8 mouse cellular contexts compared by ENCODE assay signal in the genomic region with DNA sequence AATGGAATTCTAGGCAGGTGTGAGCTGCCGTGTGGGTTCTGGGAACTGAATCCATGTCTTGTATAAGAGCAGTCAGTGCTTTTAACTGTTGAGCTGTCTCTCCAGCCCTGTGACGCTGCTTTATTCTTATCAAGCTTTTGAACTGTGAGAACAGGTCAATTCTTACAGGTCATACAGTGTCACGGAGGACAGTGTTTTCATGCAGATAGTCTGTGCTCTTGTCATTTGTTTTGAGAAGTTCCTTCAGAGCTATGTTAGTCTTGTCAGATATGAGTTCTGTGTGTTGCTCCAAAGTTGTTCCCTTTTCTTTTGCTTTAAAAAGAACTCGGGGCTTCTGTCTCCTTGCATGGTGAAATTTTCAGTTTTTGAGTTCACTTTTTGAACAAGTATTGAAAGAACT. TPM values are rescaled to one million over a fixed set of nuclear protein-coding genes. Genes with fewer than 3 reads are reported as not detected.
DNase-seq lines count a peak whose midpoint lies in the region; ATAC-seq and TF ChIP-seq lines count a peak whose summit lies in the region.

No protein-coding gene starts in this region.

- peaks cover 2 to 17% of the 10 kb centered on the region in 2 experiments; a peak in 3 of 4 replicates for H3K4me1 ChIP-seq in heart, embryonic 14.5 days (ENCODE audit: control insufficient read depth in 2 of 2, insufficient read depth in 2 of 2, low read length in 2 of 2)
- H3K4me1 ChIP-seq in G1E (ENCODE audit: insufficient read depth, low read depth, low read length), result peaks cover 28% of the 10 kb centered on the region
- H3K4me1 ChIP-seq in forebrain, embryonic 14.5 days (ENCODE audit: control insufficient read depth, insufficient read depth, low read length), result peaks cover 14% of the 10 kb centered on the region
- H3K4me1 ChIP-seq in liver, postnatal 0 days (ENCODE audit: insufficient read depth), result peaks cover 15% of the 10 kb centered on the region
- H3K4me1 ChIP-seq in cerebellum, adult 2 months (ENCODE audit: control insufficient read depth, insufficient read depth, low read length), result peaks cover 5% of the 10 kb centered on the region

- peak overlapping the region; percentile 88 for H3K4me2 ChIP-seq in heart, embryonic 14.5 days (ENCODE audit: low read length)
- peak overlapping the region; percentile 70 for H3K4me2 ChIP-seq in forebrain, embryonic 14.5 days (ENCODE audit: low read length)
- H3K4me2 ChIP-seq in liver, postnatal 0 days (ENCODE audit: low read depth, low read length), result peak overlapping the region; percentile 68

- TF ChIP-seq CTCF in G1E (IDR thresholded peaks at IDR 0.05; ENCODE audit: low read depth, low read length), result no peak
- no peak for TF ChIP-seq CTCF in liver, postnatal 0 days (IDR thresholded peaks at IDR 0.05; ENCODE audit: low read depth)
- TF ChIP-seq CTCF in cerebellum, adult 2 months (IDR thresholded peaks at IDR 0.05; ENCODE audit: borderline replicate concordance, insufficient read depth, low read depth, low read length), result no peak

- intact Hi-C loops in heart, postnatal 25 days (cut with DNase I), result no loop called here

- no peaks in the 10 kb centered on the region for H3K36me3 ChIP-seq in heart, embryonic 14.5 days (ENCODE audit: control insufficient read depth, insufficient read depth, low read length)
- peaks cover 2% of the 10 kb centered on the region for H3K36me3 ChIP-seq in G1E (replicated peaks)
- no peaks in the 10 kb centered on the region for H3K36me3 ChIP-seq in forebrain, embryonic 14.5 days (ENCODE audit: control insufficient read depth, insufficient read depth, low read length)
- no peaks in the 10 kb centered on the region for H3K36me3 ChIP-seq in liver, postnatal 0 days (replicated peaks; ENCODE audit: insufficient read depth, low read length)

- no peaks in the 10 kb centered on the region for H3K9me3 ChIP-seq in heart, embryonic 14.5 days (ENCODE audit: control insufficient read depth, low read length)
- no peaks in the 10 kb centered on the region for H3K9me3 ChIP-seq in G1E (replicated peaks)
- no peaks in the 10 kb centered on the region for H3K9me3 ChIP-seq in forebrain, embryonic 14.5 days (replicated peaks; ENCODE audit: control insufficient read depth, low read length)
- H3K9me3 ChIP-seq in liver, postnatal 0 days (ENCODE audit: low read length), result no peaks in the 10 kb centered on the region

- no peaks in the 10 kb centered on the region; the same call in 1 of the 2 replicates for H3K27me3 ChIP-seq in heart, embryonic 14.5 days (ENCODE audit: control insufficient read depth, insufficient read depth, low read length)
- H3K27me3 ChIP-seq in G1E (ENCODE audit: insufficient read depth, low read length), result 0 out of 2 replicates have a peak, but pooled peaks cover 4% of the 10 kb centered on the region
- no peaks in the 10 kb centered on the region for H3K27me3 ChIP-seq in forebrain, embryonic 14.5 days (replicated peaks; ENCODE audit: control insufficient read depth, insufficient read depth, low read length)
- H3K27me3 ChIP-seq in liver, postnatal 0 days (ENCODE audit: insufficient read depth, low read length), result peaks cover 2% of the 10 kb centered on the region; the same call in 1 of the 2 replicates
- no peaks in the 10 kb centered on the region for H3K27me3 ChIP-seq in cerebellum, adult 2 months (ENCODE audit: control insufficient read depth, insufficient read depth, low read length)

- no peak overlapping the region for H3K27ac ChIP-seq in heart, embryonic 14.5 days (replicated peaks in 1 of 2; ENCODE audit: control insufficient read depth in 1 of 2, insufficient read depth in 1 of 2, low read depth in 2 of 2, low read length in 2 of 2)
- H3K27ac ChIP-seq in forebrain, embryonic 14.5 days (ENCODE audit: low read depth, low read length), result no peak overlapping the region
- peak overlapping the region; percentile 31; the same call in 1 of the 2 replicates for H3K27ac ChIP-seq in liver, postnatal 0 days (ENCODE audit: low read depth)
- H3K27ac ChIP-seq in cerebellum, adult 2 months (ENCODE audit: insufficient read depth, low read length), result no peak overlapping the region

- no peak for TF ChIP-seq EP300 in liver, postnatal 0 days (IDR thresholded peaks at IDR 0.05; ENCODE audit: low read depth)

- no peak for TF ChIP-seq POLR2A in cerebellum, adult 2 months (IDR thresholded peaks at IDR 0.05; ENCODE audit: borderline replicate concordance, insufficient read depth, low read length)

- WGBS in heart, embryonic 14.5 days, result 27% methylated on average over 4 of the region's 4 CpGs
- WGBS in forebrain, embryonic 14.5 days, result 76% methylated on average over 4 of the region's 4 CpGs
- WGBS in liver, postnatal 0 days (ENCODE audit: insufficient replicate concordance), result 23% methylated on average over 4 of the region's 4 CpGs
- WGBS in cerebellum, adult 2 months, result 45% methylated on average over 4 of the region's 4 CpGs

- no peak for DNase-seq in heart, postnatal 25 days (ENCODE audit: low spot score)
- DNase-seq in G1E (ENCODE audit: low spot score), result no peak
- no peak for DNase-seq in forebrain, embryonic 14.5 days (ENCODE audit: low spot score)
- no peak for DNase-seq in liver, postnatal 0 days
- no peak for DNase-seq in cerebellum, adult 2 months
- no peak for DNase-seq in yolk sac, embryonic 10.5 days (ENCODE audit: low spot score)
- DNase-seq in urinary bladder, adult 2 months (ENCODE audit: low spot score), result no peak

- peak overlapping the region; percentile 97; the same call in 1 of the 2 replicates for H3K9ac ChIP-seq in heart, embryonic 14.5 days (ENCODE audit: low read length)
- 0 out of 2 replicates have a peak overlapping the region, but pooled peaks have one; percentile 9 for H3K9ac ChIP-seq in forebrain, embryonic 14.5 days (ENCODE audit: low read length)
- H3K9ac ChIP-seq in liver, postnatal 0 days (replicated peaks), result peak overlapping the region; percentile 94; the same call in 1 of the 2 replicates

- peak overlapping the region in 1 of 2 experiments; percentile 95; a peak in 1 of 4 replicates for H3K4me3 ChIP-seq in heart, embryonic 14.5 days (ENCODE audit: control insufficient read depth in 1 of 2, insufficient read depth in 1 of 2, low read depth in 1 of 2, low read length in 2 of 2)
- H3K4me3 ChIP-seq in G1E (ENCODE audit: low read depth, low read length), result peak overlapping the region; percentile 43; the same call in 1 of the 2 replicates
- H3K4me3 ChIP-seq in forebrain, embryonic 14.5 days (ENCODE audit: low read depth, low read length), result no peak overlapping the region
- H3K4me3 ChIP-seq in liver, postnatal 0 days (ENCODE audit: low read depth, low read length), result peak overlapping the region; percentile 96
- no peak overlapping the region for H3K4me3 ChIP-seq in cerebellum, adult 2 months (replicated peaks; ENCODE audit: insufficient read depth, low read depth, low read length)

- no peak for ATAC-seq in heart, embryonic 14.5 days (ENCODE audit: insufficient number of reproducible peaks, insufficient read depth, low FRiP score, low read depth)
- no peak for ATAC-seq in G1E (ENCODE audit: extremely low read depth, insufficient number of reproducible peaks, low FRiP score, poor library complexity, severe bottlenecking)
- no peak for ATAC-seq in forebrain, embryonic 14.5 days
- ATAC-seq in liver, postnatal 0 days, result no peak

RNA-seq across cellular contexts. Expression of gene Ap1g1, which starts 2.2 kb away (rescaled TPM):
- polyA plus RNA-seq in heart, embryonic 14.5 days (2014; fragmentation: Nextera tagmentation; extraction: Ambion mirVana), result 23.8 and 25.2 TPM in 2 replicates
- 10 to 100 TPM; 38.0 to 41.4 TPM for total RNA-seq in heart, postnatal 25 days (2021)
- total RNA-seq in G1E (2014; fragmentation: Nextera tagmentation), result 114 and 127 TPM in 2 replicates
- 76.0 and 87.5 TPM in 2 replicates for total RNA-seq in G1E (2017)
- polyA plus RNA-seq in G1E (2012), result 49.3 and 73.7 TPM in 2 replicates
- 33.5 and 35.7 TPM in 2 replicates for polyA plus RNA-seq in forebrain, embryonic 14.5 days (2014; fragmentation: Nextera tagmentation; extraction: Ambion mirVana)
- 13.3 and 14.0 TPM in 2 replicates for polyA plus RNA-seq in liver, postnatal 0 days (2015; fragmentation: Nextera tagmentation; extraction: Ambion mirVana)
- 74.4 and 80.0 TPM in 2 replicates for polyA plus RNA-seq in cerebellum, adult 2 months (2012; rRNA removed)
- 58.7 TPM in 2 replicates for polyA plus RNA-seq in urinary bladder, adult 2 months (2012; rRNA removed)

RNA-seq across cellular contexts. Expression of gene Atxn1l, which starts 43.0 kb away (rescaled TPM):
- polyA plus RNA-seq in heart, embryonic 14.5 days (2014; fragmentation: Nextera tagmentation; extraction: Ambion mirVana), result 4.7 and 4.8 TPM in 2 replicates
- total RNA-seq in heart, postnatal 25 days (2021), result 10 to 100 TPM; 20.1 to 20.5 TPM
- total RNA-seq in G1E (2014; fragmentation: Nextera tagmentation), result 27.6 and 29.5 TPM in 2 replicates
- 18.4 and 20.7 TPM in 2 replicates for total RNA-seq in G1E (2017)
- 33.4 and 36.8 TPM in 2 replicates for polyA plus RNA-seq in G1E (2012)
- polyA plus RNA-seq in forebrain, embryonic 14.5 days (2014; fragmentation: Nextera tagmentation; extraction: Ambion mirVana), result 3.4 and 3.8 TPM in 2 replicates
- 1.7 and 1.8 TPM in 2 replicates for polyA plus RNA-seq in liver, postnatal 0 days (2015; fragmentation: Nextera tagmentation; extraction: Ambion mirVana)
- polyA plus RNA-seq in cerebellum, adult 2 months (2012; rRNA removed), result 14.6 and 16.0 TPM in 2 replicates
- polyA plus RNA-seq in urinary bladder, adult 2 months (2012; rRNA removed), result 11.3 and 13.7 TPM in 2 replicates

Comparison
In these comparisons a context has a peak if more than half of its experiments do, and no peak if none do; other contexts are left out.
1. H3K4me3 ChIP-seq: peak in G1E (single experiment) and liver, postnatal 0 days (single experiment); none in forebrain, embryonic 14.5 days (single experiment) and cerebellum, adult 2 months (single experiment).
2. H3K9ac ChIP-seq: peak in every context shown above with its lines; median percentile 97 in heart, embryonic 14.5 days; 94 in liver, postnatal 0 days; 9 in forebrain, embryonic 14.5 days.
3. Peak in every context shown above with its lines, with median percentiles within 50 percentile points of each other: H3K4me2 ChIP-seq.